Mouse (Mus musculus) limb, embryonic 13.5 days (tissue): Measurements from ENCODE around the gene 2900011O08Rik. TPM values are rescaled to one million over a fixed set of nuclear protein-coding genes. Genes with fewer than 3 reads are reported as not detected.

Experiments used
- ATAC-seq: fragments of 200-750 bp; cut with Nextera tagmentation; 2 replicates; pipeline ENCODE4 v1.8.0; 2017; ENCODE audit warnings: low read depth, moderate number of reproducible peaks, moderate TSS enrichment; ENCODE audit not compliant: low FRiP score
- H3K27ac ChIP-seq: fragments of 300-500 bp; sonication (generic); 2 replicates; pipeline ENCODE4 v1.5.1; 2015; ENCODE audit warnings: inconsistent platforms, mild to moderate bottlenecking, moderate library complexity
- H3K27me3 ChIP-seq: fragments of 300-500 bp; sonication (generic); 2 replicates; pipeline ENCODE4 v1.6.1; 2015; ENCODE audit warnings: mild to moderate bottlenecking, inconsistent platforms
- H3K36me3 ChIP-seq: fragments of 300-500 bp; sonication (generic); 2 replicates; pipeline ENCODE4 v1.6.1; 2015; ENCODE audit warnings: inconsistent platforms, mild to moderate bottlenecking, moderate library complexity
- H3K4me1 ChIP-seq: fragments of 300-500 bp; sonication (generic); 2 replicates; pipeline ENCODE4 v1.6.1; 2015; ENCODE audit warnings: inconsistent platforms
- H3K4me2 ChIP-seq: fragments of 300-500 bp; sonication (generic); replicated peaks from 2 replicates; pipeline ENCODE4 v1.6.1; 2015; ENCODE audit warnings: inconsistent platforms, mild to moderate bottlenecking, moderate library complexity
- H3K4me3 ChIP-seq: fragments of 300-500 bp; sonication (generic); 2 replicates; pipeline ENCODE4 v1.5.1; 2015; ENCODE audit warnings: moderate library complexity, mild to moderate bottlenecking, inconsistent platforms
- H3K9ac ChIP-seq: fragments of 300-500 bp; sonication (generic); 2 replicates; pipeline ENCODE4 v1.6.1; 2015; ENCODE audit warnings: mild to moderate bottlenecking, inconsistent platforms
- H3K9me3 ChIP-seq: fragments of 300-500 bp; sonication (generic); 2 replicates; pipeline ENCODE4 v1.6.1; 2016; ENCODE audit warnings: inconsistent platforms
- WGBS: fragments of 180-500 bp; shearing (Covaris S2); methylation state at CpG from one replicate; pipeline ENCODE4 v1.1.7; 2015; 5-methylcytosine and 5-hydroxymethylcytosine counted together
- polyA plus RNA-seq: library from polyadenylated mRNA; unstranded; fragments of >200 nt; fragmentation: Nextera tagmentation; extraction: Ambion mirVana; gene quantifications from 2 replicates; pipeline ENCODE4 v1.2.1, GENCODE M21; 2015

The 2900011O08Rik gene
- polyA plus RNA-seq, 1 experiment from 2014 or later: 7.3 TPM

- Histone ChIP-seq H3K9me3 (no peaks in the 10 kb centered on the region), H3K9ac (no peak overlapping the region), H3K27ac (no peak overlapping the region), H3K36me3 (no peaks in the 10 kb centered on the region), H3K4me1 (no peaks in the 10 kb centered on the region), H3K4me3 (no peak overlapping the region), H3K27me3 (no peaks in the 10 kb centered on the region), H3K4me2 (no peak overlapping the region)
- 76% methylated on average over 3 of the region's 3 CpGs for WGBS
- ATAC-seq: no peak
Measured at GRCm38 (mm10) chr16:14089296-14089695, 102.9 kb downstream of the 2900011O08Rik start.

- Histone ChIP-seq H3K4me2 (no peak overlapping the region), H3K4me1 (no peaks in the 10 kb centered on the region), H3K9ac (no peak overlapping the region), H3K27me3 (no peaks in the 10 kb centered on the region), H3K4me3 (no peak overlapping the region), H3K27ac (no peak overlapping the region), H3K9me3 (no peaks in the 10 kb centered on the region), H3K36me3 (no peaks in the 10 kb centered on the region)
- ATAC-seq: no peak
- WGBS: 63% methylated on average over 2 of the region's 2 CpGs
Measured at GRCm38 (mm10) chr16:14091771-14092170, 105.4 kb downstream of the 2900011O08Rik start.

GRCm38 (mm10) chr16:14105891-14106290 is 119.5 kb downstream of the 2900011O08Rik start:
- Histone ChIP-seq H3K4me1 (no peaks in the 10 kb centered on the region), H3K27me3 (no peaks in the 10 kb centered on the region), H3K27ac (no peak overlapping the region), H3K4me3 (no peak overlapping the region), H3K9ac (no peak overlapping the region), H3K9me3 (no peaks in the 10 kb centered on the region), H3K36me3 (peaks cover 30% of the 10 kb centered on the region), H3K4me2 (no peak overlapping the region)
- 83% methylated on average over 6 of the region's 6 CpGs for WGBS
- ATAC-seq: no peak

GRCm38 (mm10) chr16:14109651-14110230 is 123.3 kb downstream of the 2900011O08Rik start:
- Histone ChIP-seq H3K27me3 (no peaks in the 10 kb centered on the region), H3K9ac (no peak overlapping the region), H3K4me1 (no peaks in the 10 kb centered on the region), H3K4me2 (no peak overlapping the region), H3K9me3 (no peaks in the 10 kb centered on the region), H3K36me3 (peaks cover 63% of the 10 kb centered on the region), H3K27ac (0 out of 2 replicates have a peak overlapping the region, but pooled peaks have one; percentile 22), H3K4me3 (no peak overlapping the region)
- WGBS: 77% methylated on average over 3 of the region's 3 CpGs
- no peak for ATAC-seq

GRCm38 (mm10) chr16:14110922-14111321 is 124.5 kb downstream of the 2900011O08Rik start:
- Histone ChIP-seq H3K27ac (no peak overlapping the region), H3K4me2 (no peak overlapping the region), H3K9me3 (no peaks in the 10 kb centered on the region), H3K36me3 (peaks cover 71% of the 10 kb centered on the region), H3K9ac (no peak overlapping the region), H3K4me3 (no peak overlapping the region), H3K27me3 (no peaks in the 10 kb centered on the region), H3K4me1 (no peaks in the 10 kb centered on the region)
- ATAC-seq: no peak
- 87% methylated on average over 2 of the region's 2 CpGs for WGBS

GRCm38 (mm10) chr16:14112133-14112532 is 125.7 kb downstream of the 2900011O08Rik start:
- no peak overlapping the region for H3K4me3 ChIP-seq
- ATAC-seq: no peak
- H3K36me3 ChIP-seq: peaks cover 83% of the 10 kb centered on the region
- H3K9ac ChIP-seq: no peak overlapping the region
- H3K27ac ChIP-seq: no peak overlapping the region
- no peaks in the 10 kb centered on the region for H3K4me1 ChIP-seq
- 85% methylated on average over 2 of the region's 2 CpGs for WGBS
- no peaks in the 10 kb centered on the region for H3K27me3 ChIP-seq
- no peaks in the 10 kb centered on the region for H3K9me3 ChIP-seq
- no peak overlapping the region for H3K4me2 ChIP-seq

GRCm38 (mm10) chr16:14112742-14113141 is 126.3 kb downstream of the 2900011O08Rik start:
- Histone ChIP-seq H3K4me3 (no peak overlapping the region), H3K27ac (no peak overlapping the region), H3K36me3 (peaks cover 88% of the 10 kb centered on the region), H3K4me2 (no peak overlapping the region), H3K9ac (no peak overlapping the region), H3K27me3 (no peaks in the 10 kb centered on the region), H3K4me1 (no peaks in the 10 kb centered on the region), H3K9me3 (no peaks in the 10 kb centered on the region)
- ATAC-seq: no peak
- WGBS: 94% methylated on average over 3 of the region's 3 CpGs

- Histone ChIP-seq H3K4me2 (no peak overlapping the region), H3K36me3 (peaks cover 79% of the 10 kb centered on the region), H3K4me3 (no peak overlapping the region), H3K27me3 (no peaks in the 10 kb centered on the region), H3K27ac (no peak overlapping the region), H3K9ac (no peak overlapping the region), H3K9me3 (no peaks in the 10 kb centered on the region), H3K4me1 (no peaks in the 10 kb centered on the region)
- no peak for ATAC-seq
- 61% methylated on average over 2 of the region's 2 CpGs for WGBS
Measured at GRCm38 (mm10) chr16:14117299-14117698, 130.9 kb downstream of the 2900011O08Rik start.

- Histone ChIP-seq H3K9me3 (no peaks in the 10 kb centered on the region), H3K36me3 (peaks cover 86% of the 10 kb centered on the region), H3K4me1 (no peaks in the 10 kb centered on the region), H3K27me3 (no peaks in the 10 kb centered on the region), H3K4me3 (no peak overlapping the region), H3K27ac (no peak overlapping the region), H3K4me2 (no peak overlapping the region), H3K9ac (no peak overlapping the region)
- no peak for ATAC-seq
- WGBS: 93% methylated on average over 5 of the region's 5 CpGs
Measured at GRCm38 (mm10) chr16:14120941-14121340, 134.5 kb downstream of the 2900011O08Rik start.

- Histone ChIP-seq H3K27ac (no peak overlapping the region), H3K9ac (no peak overlapping the region), H3K4me1 (no peaks in the 10 kb centered on the region), H3K4me3 (no peak overlapping the region), H3K9me3 (no peaks in the 10 kb centered on the region), H3K27me3 (no peaks in the 10 kb centered on the region), H3K36me3 (peaks cover 86% of the 10 kb centered on the region), H3K4me2 (no peak overlapping the region)
- no peak for ATAC-seq
- 98% methylated on average over 7 of the region's 7 CpGs for WGBS
Measured at GRCm38 (mm10) chr16:14121563-14121962, 135.2 kb downstream of the 2900011O08Rik start.

GRCm38 (mm10) chr16:14122586-14122985 is 136.2 kb downstream of the 2900011O08Rik start:
- H3K27me3 ChIP-seq: no peaks in the 10 kb centered on the region
- H3K36me3 ChIP-seq: peaks cover 86% of the 10 kb centered on the region
- no peak overlapping the region for H3K27ac ChIP-seq
- ATAC-seq: no peak
- H3K9ac ChIP-seq: no peak overlapping the region
- no peaks in the 10 kb centered on the region for H3K9me3 ChIP-seq
- no peak overlapping the region for H3K4me3 ChIP-seq
- no peak overlapping the region for H3K4me2 ChIP-seq
- no peaks in the 10 kb centered on the region for H3K4me1 ChIP-seq

GRCm38 (mm10) chr16:14123901-14124300 is 137.5 kb downstream of the 2900011O08Rik start:
- Histone ChIP-seq H3K27me3 (no peaks in the 10 kb centered on the region), H3K9ac (no peak overlapping the region), H3K4me3 (no peak overlapping the region), H3K9me3 (no peaks in the 10 kb centered on the region), H3K4me1 (no peaks in the 10 kb centered on the region), H3K4me2 (no peak overlapping the region), H3K36me3 (peaks cover 94% of the 10 kb centered on the region), H3K27ac (no peak overlapping the region)
- ATAC-seq: no peak
- WGBS: 86% methylated on average over 2 of the region's 2 CpGs

GRCm38 (mm10) chr16:14124709-14125108 is 138.3 kb downstream of the 2900011O08Rik start:
- 95% methylated on average over 7 of the region's 7 CpGs for WGBS
- no peak for ATAC-seq
- H3K27ac ChIP-seq: no peak overlapping the region
- H3K4me2 ChIP-seq: no peak overlapping the region
- peaks cover 98% of the 10 kb centered on the region for H3K36me3 ChIP-seq
- no peaks in the 10 kb centered on the region for H3K27me3 ChIP-seq
- no peaks in the 10 kb centered on the region for H3K4me1 ChIP-seq
- no peaks in the 10 kb centered on the region for H3K9me3 ChIP-seq
- no peak overlapping the region for H3K9ac ChIP-seq
- no peak overlapping the region for H3K4me3 ChIP-seq
